ENCODE assay signal across 17 mouse cellular contexts in genomic region chr12:70242550-70242949, GRCm38 (mm10).
"Had no signal": no experiment of that assay in that cellular context is flagged by ENCODE, and none has a peak within 500 bp of the region (broad histone marks: within the 10 kb centered on the region; RNA-seq: fewer than 3 reads in every experiment).

No protein-coding gene starts in this region.

- H3K4me1 ChIP-seq: liver, embryonic 15.5 days had no signal

- H3K9ac ChIP-seq: liver, embryonic 15.5 days; neural tube, embryonic 15.5 days had no signal

- H3K4me2 ChIP-seq: liver, embryonic 11.5 days; liver, embryonic 15.5 days; neural tube, embryonic 15.5 days had no signal

- H3K27ac ChIP-seq: kidney, postnatal 0 days; limb, embryonic 10.5 days; liver, embryonic 15.5 days; midbrain, embryonic 10.5 days; neural tube, embryonic 15.5 days had no signal

- H3K4me3 ChIP-seq: limb, embryonic 10.5 days; liver, embryonic 15.5 days; midbrain, embryonic 10.5 days; myocyte; neural tube, embryonic 15.5 days had no signal

- ATAC-seq: intestine, embryonic 16.5 days; lung, postnatal 0 days had no signal

- DNase-seq: kidney, adult 8-10 months; kidney, postnatal 36 days; lung, adult 2 months; lung, postnatal 4 days; midbrain, embryonic 14.5 days; right cerebral cortex, adult 18-20 months; right cerebral cortex, postnatal 25 days; thymus, postnatal 14 days had no signal

- H3K27me3 ChIP-seq: liver, embryonic 15.5 days; neural tube, embryonic 15.5 days had no signal

- H3K9me3 ChIP-seq: limb, embryonic 10.5 days; liver, embryonic 15.5 days; midbrain, embryonic 10.5 days; neural tube, embryonic 15.5 days had no signal

- H3K36me3 ChIP-seq: limb, embryonic 10.5 days; liver, embryonic 15.5 days had no signal
